Mouse (Mus musculus) megakaryocyte-erythroid progenitor cell, adult 5-6 weeks (primary cell): ENCODE measurements around the gene Tmem56. TPM values are rescaled to one million over a fixed set of nuclear protein-coding genes. Genes with fewer than 3 reads are reported as not detected.

Source experiments
- ATAC-seq: replicated peaks from 2 replicates; pipeline ENCODE4 v1.8.0; 2016; ENCODE audit warnings: mild to moderate bottlenecking, inconsistent platforms; ENCODE audit not compliant: severe bottlenecking, poor library complexity, low FRiP score, low TSS enrichment
- total RNA-seq, 2 experiments: library from RNA; stranded (forward) in 1 of 2; stranded (reverse) in 1 of 2; fragments of 200-1000, 215-1000 nt in 1 of 2; fragments of >200 nt in 1 of 2; fragmentation: Nextera tagmentation in 1 of 2; gene quantifications; 2 replicates each; pipeline ENCODE4 v1.2.3; 2014 to 2017

Tmem56 gene
- total RNA-seq, 2 experiments from 2014 or later: 29.1 to 47.9 TPM

DNA sequence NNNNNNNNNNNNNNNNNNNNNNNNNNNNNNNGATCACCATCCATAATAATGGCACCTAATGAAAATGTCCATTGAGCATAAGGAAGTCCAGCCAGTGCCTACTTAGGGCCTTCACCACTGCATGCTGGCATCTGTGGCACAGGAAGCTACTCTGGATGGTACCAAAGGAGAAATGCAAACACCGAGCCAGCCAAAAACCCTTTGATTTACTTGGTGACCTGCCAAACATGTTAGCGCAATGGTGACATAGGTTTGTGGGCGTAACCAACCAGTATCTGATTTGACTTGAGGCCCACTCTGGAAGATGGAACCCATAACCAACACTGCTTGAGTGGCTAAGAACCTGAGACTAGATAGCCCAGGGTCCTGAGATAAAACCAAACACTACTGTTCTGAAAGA lies 97.7 kb downstream of the Tmem56 start:
- 0 out of 2 replicates have a peak, but pooled peaks have one; percentile 47 for ATAC-seq

GRCm38 (mm10) chr3:121176011-121176410 lies 106.9 kb downstream of the Tmem56 start:
- no peak for ATAC-seq

DNA sequence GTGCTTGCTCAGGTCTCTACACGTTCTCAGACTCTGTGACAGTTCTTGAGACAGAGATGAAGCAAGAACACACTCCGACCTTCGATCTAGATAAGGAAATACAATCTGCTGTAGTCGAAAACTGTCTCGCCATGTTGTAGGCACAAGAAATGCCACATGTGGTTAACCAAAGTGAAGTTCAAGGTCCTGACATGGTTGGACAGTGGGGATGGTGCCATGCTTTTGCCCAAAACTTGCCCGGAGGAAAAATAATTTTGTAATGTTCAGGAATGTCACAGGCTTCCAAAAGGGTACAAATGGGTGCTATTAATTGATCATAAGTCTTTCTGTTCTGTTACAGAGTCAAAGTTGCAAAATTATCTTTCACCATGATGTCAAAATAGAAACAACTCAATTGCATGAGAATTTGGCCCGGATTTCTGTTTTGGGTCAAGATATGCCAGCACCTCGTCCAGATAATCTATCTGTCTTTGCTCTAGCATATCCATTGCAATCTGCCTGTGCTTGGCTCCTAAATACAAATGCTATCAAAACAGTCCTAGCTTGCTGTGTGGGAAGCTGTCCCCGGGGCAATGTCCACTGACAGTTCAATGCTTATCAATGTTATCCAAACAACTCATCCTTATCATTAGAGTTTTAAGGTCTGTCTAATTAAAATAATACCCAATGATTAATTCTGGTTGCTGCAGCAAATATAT lies 108.5 kb downstream of the Tmem56 start:
- no peak for ATAC-seq

DNA sequence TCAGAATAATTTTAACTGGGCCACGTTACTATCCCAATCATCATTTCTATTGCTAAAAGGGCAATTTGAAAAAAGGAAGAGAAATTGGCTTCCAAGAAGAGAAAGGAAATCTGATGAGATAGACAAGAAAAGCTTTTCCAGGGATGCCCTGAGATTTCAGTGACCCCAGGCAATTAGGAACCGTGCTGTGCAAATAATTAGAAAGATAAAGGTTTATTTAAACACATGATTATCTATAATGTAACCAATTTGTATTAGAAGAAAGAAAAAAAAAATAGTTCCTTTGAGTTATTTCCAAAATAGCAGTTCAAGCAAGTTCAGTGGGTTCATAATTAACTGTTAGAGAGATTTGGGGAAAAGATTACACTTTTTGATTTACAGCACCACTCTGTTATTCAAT lies 110.2 kb downstream of the Tmem56 start:
- no peak for ATAC-seq

DNA sequence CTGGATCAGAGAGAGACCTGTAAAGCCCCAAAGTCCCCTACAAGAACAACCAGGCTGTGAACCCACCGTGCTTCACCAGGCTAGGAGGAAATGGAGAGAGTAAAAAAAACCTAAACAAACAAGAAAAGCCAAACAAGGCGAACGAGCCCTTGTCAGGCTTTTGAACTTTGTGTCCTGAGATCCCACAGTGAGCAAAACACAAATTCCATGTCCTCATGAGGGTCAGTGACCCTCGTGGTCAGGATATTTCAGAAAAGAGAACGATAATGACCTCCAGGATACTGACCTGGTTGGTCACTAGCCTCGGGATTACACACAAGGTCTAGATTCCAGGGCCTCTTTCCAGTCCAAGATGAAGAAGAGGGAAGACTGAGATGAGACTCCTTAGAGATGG lies 111.0 kb downstream of the Tmem56 start:
- no peak for ATAC-seq

DNA sequence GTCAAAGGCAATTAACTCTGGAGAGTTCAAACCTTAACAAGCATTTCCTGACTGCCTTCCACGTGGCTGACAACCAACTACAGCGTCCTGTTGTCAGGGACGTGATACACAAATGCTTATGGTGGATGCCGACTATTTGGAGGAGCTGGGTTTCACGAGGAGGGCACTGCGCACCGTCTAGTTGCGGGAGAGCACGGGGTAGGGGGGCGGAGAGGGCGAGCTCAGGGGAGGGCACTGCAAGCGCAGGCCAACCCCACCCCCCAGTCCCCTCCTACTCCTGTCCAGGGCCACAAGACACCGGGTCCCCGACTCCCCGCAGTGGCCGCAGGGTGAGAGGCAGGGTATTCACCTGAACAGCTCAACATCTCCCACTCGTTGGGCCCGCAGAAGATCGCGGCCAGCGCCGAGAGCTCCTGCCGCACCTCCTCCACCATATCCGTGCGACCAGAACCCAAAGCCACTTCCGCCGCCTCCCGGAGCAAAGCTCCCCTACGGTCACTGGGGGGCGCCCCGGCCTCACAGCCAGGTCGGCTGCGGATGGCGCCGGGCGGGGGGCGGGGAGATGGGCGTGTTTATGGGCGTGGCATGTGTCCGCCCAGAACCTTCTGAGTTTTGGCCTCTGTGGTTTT lies 111.5 kb downstream of the Tmem56 start, which contains the start of gene Rwdd3:
TSS of gene Rwdd3 (minus strand) at position 453 of the 629 bp plus-strand sequence.
- ATAC-seq: peak; percentile 90

- ATAC-seq: no peak
Observed at GRCm38 (mm10) chr3:121170631-121171030, 112.3 kb downstream of the Tmem56 start.

GRCm38 (mm10) chr3:121169092-121169942 lies 113.6 kb downstream of the Tmem56 start:
- peak; percentile 74 for ATAC-seq

DNA sequence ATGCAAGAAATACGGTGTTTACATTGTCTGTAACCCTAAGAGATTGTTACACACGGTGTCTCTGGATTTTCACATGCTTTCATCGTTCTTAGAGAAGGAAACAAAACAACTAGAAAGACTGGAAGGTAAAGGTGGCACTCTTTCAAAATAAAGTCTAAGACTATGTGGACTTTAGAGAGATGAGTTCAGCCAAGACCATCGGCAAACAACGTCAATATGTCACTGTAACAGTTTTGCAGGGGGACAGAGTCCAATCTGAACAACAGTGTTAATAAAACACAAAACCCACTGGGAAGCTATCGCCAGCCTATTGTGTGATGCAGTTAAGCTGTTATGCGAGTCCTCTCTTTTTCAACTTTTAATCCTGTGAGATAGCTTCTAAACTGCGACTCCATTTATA lies 114.3 kb downstream of the Tmem56 start:
- no peak for ATAC-seq

DNA sequence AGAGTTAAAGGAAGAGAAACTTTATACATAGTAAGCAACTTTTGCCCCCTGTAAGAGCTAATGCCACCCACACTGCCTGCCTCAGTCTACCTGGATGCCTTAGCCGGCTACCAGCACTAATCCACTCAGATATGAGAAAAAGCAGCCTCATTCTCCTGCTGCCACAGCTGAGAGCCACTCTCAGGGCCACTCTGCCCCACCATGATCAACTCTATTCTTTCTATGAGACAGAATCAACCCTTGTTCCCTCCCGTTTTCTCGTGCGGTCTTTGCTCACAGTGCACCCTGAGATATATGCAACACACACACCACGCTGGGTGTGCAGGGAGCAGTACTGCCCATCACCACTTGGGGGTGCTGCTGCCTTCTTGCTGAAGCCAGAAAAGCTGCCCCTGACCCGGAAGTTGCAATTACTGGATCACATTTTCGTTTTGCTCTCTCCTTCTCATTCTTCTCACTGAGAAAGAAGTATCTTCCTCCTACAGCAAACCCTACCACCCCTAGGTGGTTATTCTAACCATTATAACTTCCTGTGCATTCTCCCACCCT lies 119.6 kb downstream of the Tmem56 start:
- peak; percentile 74 for ATAC-seq

DNA sequence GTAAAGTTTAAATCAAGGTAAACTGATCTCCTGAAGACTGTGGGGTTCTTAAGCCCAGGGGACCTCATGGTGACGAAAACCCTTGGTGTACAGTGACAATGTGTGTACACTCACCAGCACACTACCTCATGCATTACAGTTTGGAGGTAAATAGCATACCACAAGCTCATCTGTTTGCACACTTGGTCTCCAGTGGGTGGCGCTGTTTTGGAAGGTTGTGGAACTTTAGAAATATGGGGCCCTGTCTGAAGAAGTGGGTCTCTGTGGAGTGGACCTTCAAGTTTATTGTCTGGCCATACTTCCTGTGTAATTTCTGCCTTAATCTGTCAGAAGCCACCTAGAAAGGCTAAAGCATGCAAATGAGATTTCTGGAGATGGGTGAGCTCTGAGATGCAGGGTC lies 121.2 kb downstream of the Tmem56 start:
- ATAC-seq: peak; percentile 56

DNA sequence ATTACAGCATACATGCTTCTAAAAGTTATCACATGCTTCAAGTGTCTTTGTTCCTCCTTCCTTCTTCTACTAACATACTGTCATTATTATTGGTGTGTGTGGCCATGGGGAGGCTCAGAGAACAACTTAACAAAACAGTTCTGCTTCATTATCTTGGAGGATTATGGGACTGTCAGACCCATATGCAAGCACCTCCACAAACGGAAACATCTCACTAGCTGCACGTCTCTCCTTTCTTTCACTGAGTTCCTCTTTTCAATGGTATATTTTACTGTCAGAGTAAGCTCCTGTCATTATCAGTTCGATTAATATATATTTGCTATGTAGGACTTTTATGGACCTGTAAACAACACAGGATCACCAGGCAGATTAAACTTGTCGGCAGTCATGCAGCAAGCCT lies 122.5 kb downstream of the Tmem56 start:
- no peak for ATAC-seq

- ATAC-seq: 0 out of 2 replicates have a peak, but pooled peaks have one; percentile 17
Observed at GRCm38 (mm10) chr3:121159566-121159965, 123.3 kb downstream of the Tmem56 start.

DNA sequence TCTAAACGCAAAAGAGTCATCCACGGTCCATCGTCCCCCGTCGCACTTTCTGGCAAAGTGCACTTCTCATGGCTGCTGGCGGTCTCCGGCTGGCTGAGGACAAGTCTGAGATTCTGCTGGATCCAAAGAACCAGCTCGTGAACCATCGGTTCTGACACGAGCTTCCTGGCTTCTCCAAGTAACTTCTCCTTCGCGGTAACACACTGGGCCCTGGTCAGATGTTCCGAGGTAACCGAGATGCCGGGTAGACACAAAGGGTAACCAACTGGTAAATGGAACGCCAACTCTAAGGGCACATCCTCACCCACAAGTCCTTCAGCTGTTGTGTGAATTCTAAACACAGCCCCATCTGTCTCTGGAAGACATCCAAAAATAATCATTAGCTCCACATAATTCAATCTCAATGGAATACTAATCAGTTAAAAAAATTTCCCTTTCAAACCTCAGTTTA lies 124.0 kb downstream of the Tmem56 start:
- no peak for ATAC-seq

DNA sequence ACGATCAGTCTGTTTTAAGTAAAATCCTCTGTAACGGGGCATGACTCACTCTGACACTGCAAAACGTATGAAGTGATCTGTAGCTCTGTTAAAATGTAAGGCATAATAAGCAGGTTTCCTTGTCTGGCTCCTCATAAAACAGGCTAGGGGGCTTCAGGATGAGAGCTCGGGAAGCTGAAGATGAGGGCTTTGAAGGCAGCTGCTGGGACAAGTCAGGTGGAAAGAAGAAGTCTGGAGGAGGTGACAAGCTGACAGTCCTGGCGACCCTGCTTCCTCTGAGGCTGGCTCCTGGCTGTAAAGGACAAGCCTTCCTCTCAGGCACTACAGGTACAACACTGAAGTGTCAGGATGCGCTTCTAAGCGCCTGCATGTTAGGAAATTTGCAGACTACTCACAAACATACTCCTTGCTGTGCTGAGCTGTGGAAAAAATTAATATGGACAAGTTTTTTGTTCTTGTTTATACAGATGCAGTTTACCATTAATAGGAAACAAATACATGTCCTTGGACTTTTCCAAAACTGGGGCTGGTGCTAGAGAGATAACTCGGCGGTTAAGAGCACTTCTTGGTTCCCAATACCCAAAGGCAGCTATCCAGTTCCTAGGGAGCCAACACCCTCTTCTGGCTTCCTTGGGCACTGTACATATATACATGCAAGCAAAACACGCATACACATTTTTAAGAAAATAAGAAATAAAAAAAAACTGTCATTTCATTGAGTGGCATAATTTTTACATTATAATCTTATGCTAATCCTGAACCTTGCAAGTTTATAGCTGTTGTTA lies 125.2 kb downstream of the Tmem56 start:
- ATAC-seq: no peak

- ATAC-seq: no peak
Observed at GRCm38 (mm10) chr3:121156451-121157186, 126.3 kb downstream of the Tmem56 start.

DNA sequence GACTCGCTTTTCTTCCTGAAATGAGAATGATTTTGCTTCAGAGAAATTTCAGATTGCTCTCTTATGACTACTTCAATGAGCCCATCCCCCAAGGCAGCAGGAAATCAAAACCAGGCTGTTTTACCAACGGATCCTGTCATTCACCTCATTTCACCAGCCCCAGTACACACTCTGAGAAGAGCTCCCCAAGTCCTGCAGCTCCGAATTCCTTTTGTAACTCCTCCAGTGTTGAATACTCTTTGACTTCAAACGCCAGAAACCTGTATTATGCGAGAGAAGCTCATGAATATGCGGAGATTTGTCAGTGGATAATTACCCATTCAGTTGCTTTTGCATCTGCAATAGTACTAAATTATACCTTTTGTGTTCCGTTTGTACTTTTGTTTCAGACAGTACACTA lies 126.9 kb downstream of the Tmem56 start:
- no peak for ATAC-seq
